Mouse (Mus musculus): ENCODE measurements around the gene Gprin3. TPM values are rescaled to one million over a fixed set of nuclear protein-coding genes. Genes with fewer than 3 reads are reported as not detected.
"Not testable (repeated sequence)": the region's sequence is repeated elsewhere in the genome, so short reads cannot be mapped to it uniquely, and the experiment has no call there.

The Gprin3 gene
- total RNA-seq, 2 experiments from 2014 or later, result 8.9 to 10.3 TPM

DNA sequence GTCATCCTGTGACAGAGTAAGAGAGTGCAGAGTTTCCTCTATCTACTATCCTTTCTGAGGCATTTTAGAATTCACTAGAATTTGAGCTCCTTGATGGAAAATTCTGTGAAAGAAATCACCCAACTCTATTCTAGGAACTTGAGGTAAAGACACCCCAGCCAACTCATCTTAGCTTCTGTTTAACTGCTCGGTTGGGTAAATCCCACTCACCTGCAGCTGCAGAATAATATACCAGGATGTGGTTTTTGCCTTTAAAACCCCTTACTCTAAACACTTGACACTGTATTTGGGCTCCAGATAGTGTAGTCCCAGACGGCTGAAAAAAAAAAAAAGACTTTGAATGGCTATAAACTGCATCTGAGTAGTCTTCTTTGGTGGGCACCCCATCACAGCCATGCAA, 112.9 kb downstream of the Gprin3 start:
- Histone ChIP-seq H3K4me3 (no peak overlapping the region), H3K27ac (no peak overlapping the region)
- DNase-seq (ENCODE audit: low spot score in 2 of 2), result no peak
- no peak for TF ChIP-seq CTCF (conservative IDR thresholded peaks at IDR 0.05)

DNA sequence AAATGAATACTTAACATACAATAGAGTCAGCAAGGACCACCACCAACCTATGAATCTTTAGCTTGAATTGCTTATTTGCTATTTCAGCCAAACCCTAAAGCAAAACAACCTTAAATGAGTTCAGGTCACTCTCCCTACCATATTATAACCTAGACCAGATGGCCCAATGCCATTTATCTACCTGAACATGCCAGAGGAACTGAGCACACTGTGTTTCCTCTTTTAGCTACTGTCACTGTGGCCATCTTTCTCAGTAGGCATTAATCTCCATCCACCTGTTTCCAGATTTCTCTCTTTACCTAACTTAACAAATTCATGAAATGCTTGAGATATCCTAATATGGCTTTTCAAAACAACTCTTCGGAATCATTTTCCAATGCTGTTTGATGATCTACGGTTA, 114.9 kb downstream of the Gprin3 start:
- no peak for DNase-seq (ENCODE audit: low spot score in 2 of 2)
- no peak overlapping the region for H3K4me3 ChIP-seq
- no peak overlapping the region for H3K27ac ChIP-seq
- TF ChIP-seq CTCF (conservative IDR thresholded peaks at IDR 0.05), result no peak

DNA sequence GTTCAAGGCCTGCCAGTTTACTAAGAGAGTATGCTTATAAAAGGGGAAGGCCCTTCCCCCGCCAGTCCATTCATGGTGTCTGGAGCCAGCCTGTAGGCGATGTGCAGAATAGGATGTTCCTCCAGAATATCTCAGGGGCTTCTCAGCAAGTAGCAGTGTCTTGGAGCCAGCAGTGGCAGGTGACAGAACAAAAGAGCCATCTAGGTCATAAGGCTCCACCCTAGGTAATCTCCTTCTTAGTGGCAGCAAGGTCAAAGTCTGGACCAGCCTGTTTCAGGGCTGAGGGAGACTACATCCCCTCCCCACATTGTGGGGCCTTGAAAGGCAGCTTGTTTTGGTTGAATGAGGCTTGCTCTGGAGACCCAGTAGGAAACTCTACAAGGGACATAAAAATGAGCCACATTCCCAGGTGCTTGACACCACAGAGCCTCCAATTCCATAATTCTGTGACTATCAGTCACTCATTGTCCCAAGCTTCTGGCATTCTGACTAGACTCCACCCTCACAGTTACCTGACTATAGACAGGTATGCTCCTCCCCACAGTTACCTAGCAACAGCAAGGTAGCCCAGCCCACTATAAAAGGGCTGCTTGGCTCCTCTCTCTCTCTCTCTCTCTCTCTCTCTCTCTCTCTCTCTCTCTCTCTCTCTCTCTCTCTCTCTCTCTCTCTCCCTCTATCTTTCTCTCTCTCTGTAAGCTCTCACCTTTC, 121.7 kb downstream of the Gprin3 start:
- not testable (repeated sequence) for H3K4me3 ChIP-seq; DNase-seq (ENCODE audit: low spot score in 2 of 2); H3K27ac ChIP-seq

DNA sequence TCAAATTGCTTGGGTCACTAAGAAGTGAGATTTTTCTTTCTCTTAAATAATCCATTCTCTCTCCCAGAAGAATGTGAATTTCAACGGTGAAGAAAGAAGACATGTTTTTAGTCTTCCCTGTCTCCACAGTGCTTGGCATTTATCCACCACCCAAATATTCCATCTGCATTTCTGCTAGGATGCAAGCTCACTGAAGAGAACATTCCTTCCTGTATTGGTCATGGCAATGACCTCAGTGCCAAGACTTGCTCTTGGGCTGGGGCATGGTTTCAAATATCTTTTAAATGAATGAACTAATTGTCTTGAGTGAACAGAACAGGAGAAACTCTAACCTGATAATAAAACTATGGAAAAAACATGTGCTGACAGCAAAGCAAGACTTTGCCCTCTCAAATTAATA, 123.1 kb downstream of the Gprin3 start:
- no peak for TF ChIP-seq CTCF (conservative IDR thresholded peaks at IDR 0.05)
- Histone ChIP-seq H3K27ac (no peak overlapping the region), H3K4me3 (no peak overlapping the region)
- DNase-seq (ENCODE audit: low spot score in 2 of 2), result no peak

Other genes starting within 250 kb of the Gprin3 start
- gene Tigd2, start 217.4 kb downstream of the Gprin3 start, total RNA-seq (2021), result 10 to 100 TPM; 15.2 to 15.9 TPM